Mouse (Mus musculus) neural tube, embryonic 11.5 days (tissue): ENCODE results near the gene Btbd9. TPM values are rescaled to one million over a fixed set of nuclear protein-coding genes. Genes with fewer than 3 reads are reported as not detected.

Experiments
- ATAC-seq: fragments of 200-750 bp; cut with Nextera tagmentation; 2 replicates; pipeline ENCODE4 v1.8.0; 2017; ENCODE audit warnings: moderate number of reproducible peaks, mild to moderate bottlenecking, moderate TSS enrichment, moderate library complexity; ENCODE audit not compliant: insufficient read depth, low FRiP score, low TSS enrichment
- DNase-seq: peaks from one replicate; pipeline ENCODE4 v3.0.0-alpha.2; 2015; ENCODE audit warnings: low spot score
- H3K27ac ChIP-seq: fragments of 300-500 bp; sonication (generic); 2 replicates; pipeline ENCODE4 v1.5.1; 2014; ENCODE audit warnings: low read depth, mild to moderate bottlenecking, low read length
- H3K27me3 ChIP-seq: fragments of 300-500 bp; sonication (generic); 2 replicates; pipeline ENCODE4 v1.6.1; 2014; ENCODE audit warnings: mild to moderate bottlenecking, low read length, mixed read lengths; ENCODE audit not compliant: control insufficient read depth, insufficient read depth
- H3K36me3 ChIP-seq: fragments of 300-500 bp; sonication (generic); 2 replicates; pipeline ENCODE4 v1.6.1; 2014; ENCODE audit warnings: mild to moderate bottlenecking, low read length, moderate library complexity, mixed read lengths; ENCODE audit not compliant: control insufficient read depth, insufficient read depth
- H3K4me1 ChIP-seq: fragments of 300-500 bp; sonication (generic); 2 replicates; pipeline ENCODE4 v1.6.1; 2014; ENCODE audit warnings: low read length, mixed read lengths; ENCODE audit not compliant: control insufficient read depth, insufficient read depth
- H3K4me2 ChIP-seq: fragments of 300-500 bp; sonication (generic); 2 replicates; pipeline ENCODE4 v1.6.1; 2014; ENCODE audit warnings: low read depth, mild to moderate bottlenecking, moderate library complexity
- H3K4me3 ChIP-seq: fragments of 300-500 bp; sonication (generic); 2 replicates; pipeline ENCODE4 v1.5.1; 2014; ENCODE audit warnings: low read depth, low read length
- H3K9ac ChIP-seq: fragments of 300-500 bp; sonication (generic); 2 replicates; pipeline ENCODE4 v1.6.1; 2014; ENCODE audit warnings: mild to moderate bottlenecking, low read length
- H3K9me3 ChIP-seq: fragments of 300-500 bp; sonication (generic); 2 replicates; pipeline ENCODE4 v1.6.1; 2016; ENCODE audit warnings: low read length; ENCODE audit not compliant: control insufficient read depth
- WGBS: fragments of 180-500 bp; shearing (Covaris S2); extraction: QIAGEN DNeasy Blood & Tissue Kit; methylation state at CpG from one replicate; pipeline ENCODE4 v1.1.7; 2014; 5-methylcytosine and 5-hydroxymethylcytosine counted together
- polyA plus RNA-seq: library from polyadenylated mRNA; unstranded; fragments of >200 nt; fragmentation: Nextera tagmentation; extraction: Ambion mirVana; gene quantifications from 2 replicates; pipeline ENCODE4 v1.2.1, GENCODE M21; 2014

The Btbd9 gene
- polyA plus RNA-seq, 1 experiment from 2014 or later = 56.5 TPM

DNA sequence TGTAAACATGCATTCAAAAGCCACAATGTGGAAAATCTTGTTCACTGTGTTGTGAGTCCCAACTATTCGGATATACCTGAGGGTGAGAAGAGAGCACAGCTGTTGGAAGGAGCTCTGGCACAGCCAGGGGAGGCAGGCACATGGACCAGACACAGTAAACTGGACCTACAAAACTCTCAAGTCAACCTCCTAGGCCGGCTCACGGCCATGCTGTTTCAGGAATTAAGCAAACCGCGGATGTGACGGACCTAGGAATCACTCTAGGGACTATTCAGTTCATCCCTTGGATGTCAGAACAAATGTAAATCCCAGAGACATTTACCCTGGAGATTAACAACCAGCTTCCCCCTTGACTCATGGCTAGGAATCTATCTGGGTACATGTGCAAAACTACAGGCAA lies 242.0 kb downstream of the Btbd9 start:
- Histone ChIP-seq H3K9ac (no peak overlapping the region), H3K36me3 (no peaks in the 10 kb centered on the region), H3K4me1 (peaks cover 11% of the 10 kb centered on the region), H3K27ac (no peak overlapping the region), H3K4me3 (no peak overlapping the region), H3K9me3 (no peaks in the 10 kb centered on the region), H3K4me2 (no peak overlapping the region), H3K27me3 (no peaks in the 10 kb centered on the region)
- 89% methylated on average over 6 of the region's 6 CpGs for WGBS
- DNase-seq (no peak), ATAC-seq (no peak)

DNA sequence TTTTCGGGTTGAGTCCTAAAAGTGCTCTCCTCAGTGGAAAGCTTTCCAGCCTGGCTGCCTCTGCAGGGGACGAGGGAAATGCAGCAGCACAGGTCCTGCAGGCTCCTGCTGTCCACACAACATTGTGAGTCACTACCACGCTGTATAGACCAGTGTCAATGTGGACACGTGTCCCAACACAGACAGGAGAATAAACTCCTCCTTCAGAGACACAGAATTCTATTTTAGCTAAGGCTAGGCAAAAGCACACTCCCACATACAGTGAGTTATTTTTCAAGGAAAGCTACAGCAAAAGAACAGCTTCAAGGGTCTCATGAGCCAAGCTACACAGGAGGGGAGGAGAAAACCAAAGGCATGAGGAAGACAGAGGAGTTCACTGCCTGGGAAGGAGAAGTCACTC lies 243.2 kb downstream of the Btbd9 start:
- Histone ChIP-seq H3K27ac (no peak overlapping the region), H3K4me3 (no peak overlapping the region), H3K4me2 (no peak overlapping the region), H3K9me3 (no peaks in the 10 kb centered on the region), H3K4me1 (peaks cover 11% of the 10 kb centered on the region), H3K27me3 (no peaks in the 10 kb centered on the region), H3K9ac (no peak overlapping the region), H3K36me3 (no peaks in the 10 kb centered on the region)
- ATAC-seq (no peak), DNase-seq (no peak)
- WGBS = 78% methylated on average over 4 of the region's 4 CpGs

DNA sequence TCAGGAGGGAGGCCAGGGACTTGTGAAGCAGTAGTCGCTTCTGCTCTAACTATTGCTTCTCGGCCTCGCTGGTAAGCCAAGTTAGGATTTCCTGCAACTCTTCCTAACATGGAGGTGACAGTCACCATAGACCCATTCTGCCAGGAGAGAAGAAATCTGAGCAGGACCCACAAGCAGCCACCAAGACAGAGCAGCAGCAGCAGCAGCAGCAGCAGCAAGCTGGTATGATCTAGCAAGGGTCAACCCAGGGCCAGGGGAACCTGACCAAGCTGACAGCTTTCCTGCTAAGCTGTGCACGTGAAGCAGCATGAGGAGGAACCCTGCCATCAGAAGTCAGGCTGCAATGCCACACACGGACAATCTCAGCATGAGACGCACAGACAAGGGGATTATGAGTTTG lies 244.9 kb downstream of the Btbd9 start:
- ATAC-seq (no peak), DNase-seq (no peak)
- no peaks in the 10 kb centered on the region for H3K27me3 ChIP-seq
- no peaks in the 10 kb centered on the region for H3K36me3 ChIP-seq
- H3K4me2 ChIP-seq = no peak overlapping the region
- H3K9ac ChIP-seq = no peak overlapping the region
- H3K27ac ChIP-seq = no peak overlapping the region
- 70% methylated on average over 6 of the region's 6 CpGs for WGBS
- H3K4me1 ChIP-seq = peaks cover 7% of the 10 kb centered on the region
- H3K4me3 ChIP-seq = no peak overlapping the region
- H3K9me3 ChIP-seq = no peaks in the 10 kb centered on the region

DNA sequence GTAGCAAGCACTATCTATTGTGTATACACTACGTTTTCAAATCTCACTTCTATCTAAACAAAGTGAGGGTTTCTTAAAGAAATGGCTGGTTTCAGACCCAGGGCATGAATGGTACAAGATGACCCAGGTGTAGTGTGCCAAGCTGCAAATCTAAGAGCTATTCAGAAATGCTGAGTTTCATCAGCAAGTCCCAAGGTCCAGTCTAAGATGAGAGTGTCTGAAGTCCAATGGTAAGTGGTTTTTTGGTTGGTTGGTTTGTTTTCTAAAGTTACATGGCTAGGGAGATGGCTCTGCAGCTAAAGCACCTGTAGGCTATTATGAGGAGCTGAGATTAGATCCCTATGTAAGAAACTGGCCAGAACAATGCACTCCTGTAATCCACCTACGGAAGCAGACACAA lies 246.8 kb downstream of the Btbd9 start:
- no peak overlapping the region for H3K4me2 ChIP-seq
- no peaks in the 10 kb centered on the region for H3K9me3 ChIP-seq
- no peak overlapping the region for H3K27ac ChIP-seq
- H3K9ac ChIP-seq = no peak overlapping the region
- no peaks in the 10 kb centered on the region for H3K36me3 ChIP-seq
- no peaks in the 10 kb centered on the region for H3K4me1 ChIP-seq
- no peak for ATAC-seq
- no peak for DNase-seq
- H3K27me3 ChIP-seq = no peaks in the 10 kb centered on the region
- H3K4me3 ChIP-seq = no peak overlapping the region
- WGBS = 81% methylated on average over 2 of the region's 2 CpGs

DNA sequence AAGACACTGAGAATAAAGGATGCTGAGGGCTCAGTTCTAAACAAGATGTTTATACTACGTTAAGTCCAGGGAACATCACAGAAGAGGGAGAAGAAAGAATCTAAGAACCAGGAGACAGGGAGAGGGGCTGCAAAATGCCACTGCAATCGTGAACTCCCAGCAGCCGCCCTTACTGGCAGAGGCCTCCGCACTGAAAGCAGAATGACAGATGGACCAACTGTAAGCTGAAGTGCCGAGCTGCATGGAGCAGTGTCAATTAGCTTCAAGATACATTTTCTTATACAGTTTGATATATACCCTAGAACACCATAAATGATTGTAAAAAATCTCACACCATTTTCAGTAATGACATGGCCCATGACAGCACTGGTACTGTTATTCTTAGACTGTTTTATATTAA lies 247.4 kb downstream of the Btbd9 start:
- H3K4me2 ChIP-seq = no peak overlapping the region
- ATAC-seq = no peak
- WGBS = 67% methylated on average over 5 of the region's 5 CpGs
- H3K4me3 ChIP-seq = no peak overlapping the region
- H3K27ac ChIP-seq = no peak overlapping the region
- H3K9ac ChIP-seq = no peak overlapping the region
- no peaks in the 10 kb centered on the region for H3K36me3 ChIP-seq
- no peak for DNase-seq
- H3K4me1 ChIP-seq = no peaks in the 10 kb centered on the region
- no peaks in the 10 kb centered on the region for H3K9me3 ChIP-seq
- no peaks in the 10 kb centered on the region for H3K27me3 ChIP-seq

DNA sequence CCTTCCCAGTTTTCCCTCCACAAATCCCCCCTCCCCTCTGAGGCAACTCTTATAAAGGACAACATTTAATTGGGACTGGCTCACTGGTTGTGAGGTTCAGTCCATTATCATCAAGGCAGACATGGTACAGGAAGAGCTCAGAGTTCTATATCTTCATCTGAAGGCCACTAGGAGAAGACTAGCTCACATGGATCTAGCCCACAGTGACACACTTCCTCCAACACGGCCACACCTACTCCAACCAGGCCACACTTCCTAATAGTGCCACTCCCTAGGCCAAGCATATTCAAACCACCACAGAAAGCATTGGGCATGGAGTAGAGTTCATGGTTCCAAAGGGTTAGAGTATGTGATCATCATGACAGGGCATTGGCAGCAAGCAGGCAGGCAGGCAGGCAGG lies 249.4 kb downstream of the Btbd9 start:
- 87% methylated on average over 1 of the region's 1 CpGs for WGBS
- H3K36me3 ChIP-seq = no peaks in the 10 kb centered on the region

DNA sequence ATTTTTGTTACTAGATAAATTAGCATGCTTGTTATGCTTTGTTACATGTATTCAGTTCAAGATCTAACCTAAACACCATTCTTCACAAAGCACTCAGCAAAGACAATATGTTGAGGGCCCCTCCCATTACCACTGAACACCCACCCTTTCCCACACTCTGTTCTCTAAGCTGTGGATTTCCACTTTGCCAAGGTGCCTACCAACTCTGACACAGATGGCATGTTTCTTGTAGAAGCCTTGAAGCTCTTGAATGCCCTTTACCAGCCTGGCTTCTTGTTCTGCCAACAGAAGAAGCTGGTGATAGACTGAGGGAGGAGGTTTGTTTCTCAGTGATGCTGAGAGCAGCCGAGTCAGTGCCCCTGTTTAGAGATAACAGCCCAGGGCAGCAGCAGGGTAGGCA lies 256.0 kb downstream of the Btbd9 start:
- ATAC-seq (no peak), DNase-seq (no peak)
- Histone ChIP-seq H3K27ac (no peak overlapping the region), H3K4me1 (peaks cover 7% of the 10 kb centered on the region; the same call in 1 of the 2 replicates), H3K4me2 (no peak overlapping the region), H3K9ac (no peak overlapping the region), H3K36me3 (no peaks in the 10 kb centered on the region), H3K4me3 (no peak overlapping the region), H3K9me3 (no peaks in the 10 kb centered on the region), H3K27me3 (no peaks in the 10 kb centered on the region)
- 81% methylated on average over 1 of the region's 1 CpGs for WGBS

More for the DNA sequence above, 249.4 kb downstream of the Btbd9 start:
- no peak overlapping the region for H3K27ac ChIP-seq
- H3K9me3 ChIP-seq = no peaks in the 10 kb centered on the region
- no peak for ATAC-seq
- no peak overlapping the region for H3K9ac ChIP-seq
- no peak overlapping the region for H3K4me3 ChIP-seq
- no peaks in the 10 kb centered on the region for H3K27me3 ChIP-seq
- no peak overlapping the region for H3K4me2 ChIP-seq
- H3K4me1 ChIP-seq = no peaks in the 10 kb centered on the region
- no peak for DNase-seq

DNA sequence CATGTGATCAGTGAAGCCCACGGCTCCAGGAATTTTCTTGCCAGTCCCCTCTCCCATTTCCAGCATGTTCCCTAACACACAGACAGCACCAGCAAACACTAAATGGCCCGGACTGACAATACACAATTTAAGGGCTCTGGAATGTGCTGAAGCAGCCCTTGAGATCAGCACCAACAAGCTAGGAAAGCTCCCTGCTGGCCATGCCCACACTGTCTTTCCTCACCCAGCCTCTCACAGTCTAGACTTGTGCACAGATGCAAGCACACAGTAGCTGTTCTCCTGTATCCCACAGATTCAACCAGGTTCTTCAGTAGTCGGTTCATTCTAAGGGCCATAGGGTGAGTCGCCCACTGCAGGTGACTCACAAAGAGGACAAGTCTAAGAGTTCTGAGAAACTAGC lies 263.6 kb downstream of the Btbd9 start:
- Histone ChIP-seq H3K27me3 (no peaks in the 10 kb centered on the region), H3K4me2 (no peak overlapping the region), H3K9me3 (no peaks in the 10 kb centered on the region), H3K27ac (no peak overlapping the region), H3K9ac (no peak overlapping the region), H3K36me3 (no peaks in the 10 kb centered on the region), H3K4me3 (no peak overlapping the region), H3K4me1 (no peaks in the 10 kb centered on the region)
- ATAC-seq (no peak), DNase-seq (no peak)
- WGBS = 70% methylated on average over 4 of the region's 4 CpGs

DNA sequence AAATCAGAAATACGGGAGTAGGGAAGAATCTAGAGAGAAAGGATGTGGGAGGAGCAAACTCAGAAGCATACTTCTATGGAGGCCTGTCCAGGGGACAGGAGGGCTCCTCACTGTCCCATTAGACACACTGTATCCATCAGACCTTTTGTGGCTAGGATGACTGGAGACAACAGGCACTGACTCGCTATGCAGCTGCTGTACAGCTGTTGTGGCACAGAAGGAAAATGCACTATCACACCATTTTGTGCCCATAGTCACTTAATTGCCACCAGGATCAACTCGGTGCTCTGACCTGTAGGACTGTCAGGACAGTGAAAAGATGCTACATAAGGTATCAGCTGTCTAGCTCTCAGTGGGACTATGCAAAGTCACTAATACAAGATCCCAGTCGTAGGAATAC lies 266.7 kb downstream of the Btbd9 start:
- Histone ChIP-seq H3K4me1 (0 out of 2 replicates have a peak, but pooled peaks cover 2% of the 10 kb centered on the region), H3K4me3 (no peak overlapping the region), H3K27ac (no peak overlapping the region), H3K36me3 (no peaks in the 10 kb centered on the region), H3K4me2 (no peak overlapping the region), H3K27me3 (no peaks in the 10 kb centered on the region), H3K9me3 (no peaks in the 10 kb centered on the region), H3K9ac (no peak overlapping the region)
- ATAC-seq (no peak), DNase-seq (no peak)
- 64% methylated on average over 4 of the region's 4 CpGs for WGBS
